Mouse (Mus musculus) midbrain, embryonic 16.5 days (tissue): Measurements from ENCODE around the gene Tec. TPM values are rescaled to one million over a fixed set of nuclear protein-coding genes. Genes with fewer than 3 reads are reported as not detected.

Source experiments
- ATAC-seq: fragments of 200-750 bp; cut with Nextera tagmentation; 2 replicates; pipeline ENCODE4 v1.8.0; 2017; ENCODE audit warnings: moderate TSS enrichment
- H3K27ac ChIP-seq: fragments of 300-500 bp; sonication (generic); 2 replicates; pipeline ENCODE4 v1.5.1; 2014; ENCODE audit warnings: mild to moderate bottlenecking, low read length, mixed read lengths
- H3K27me3 ChIP-seq: fragments of 300-500 bp; sonication (generic); 2 replicates; pipeline ENCODE4 v1.6.1; 2014; ENCODE audit warnings: low read depth, low read length, mixed read lengths; ENCODE audit not compliant: control insufficient read depth, insufficient read depth
- H3K36me3 ChIP-seq: fragments of 300-500 bp; sonication (generic); 2 replicates; pipeline ENCODE4 v1.6.1; 2014; ENCODE audit warnings: mild to moderate bottlenecking, low read length, moderate library complexity, mixed read lengths; ENCODE audit not compliant: control insufficient read depth, insufficient read depth
- H3K4me1 ChIP-seq: fragments of 300-500 bp; sonication (generic); 2 replicates; pipeline ENCODE4 v1.6.1; 2014; ENCODE audit warnings: mild to moderate bottlenecking, low read length, mixed read lengths; ENCODE audit not compliant: control insufficient read depth, insufficient read depth
- H3K4me2 ChIP-seq: fragments of 300-500 bp; sonication (generic); 2 replicates; pipeline ENCODE4 v1.6.1; 2014; ENCODE audit warnings: mild to moderate bottlenecking, low read length, mixed read lengths
- H3K4me3 ChIP-seq: fragments of 300-500 bp; sonication (generic); 2 replicates; pipeline ENCODE4 v1.5.1; 2014; ENCODE audit warnings: low read depth, mild to moderate bottlenecking, low read length, moderate library complexity, mixed read lengths
- H3K9ac ChIP-seq: fragments of 300-500 bp; sonication (generic); 2 replicates; pipeline ENCODE4 v1.6.1; 2014; ENCODE audit warnings: low read depth, low read length, mixed read lengths
- H3K9me3 ChIP-seq: fragments of 300-500 bp; sonication (generic); replicated peaks from 2 replicates; pipeline ENCODE4 v1.6.1; 2014; ENCODE audit warnings: mild to moderate bottlenecking, low read length, mixed read lengths; ENCODE audit not compliant: control insufficient read depth, poor library complexity, severe bottlenecking
- WGBS: fragments of 180-500 bp; shearing (Covaris S2); extraction: QIAGEN DNeasy Blood & Tissue Kit; methylation state at CpG from one replicate; pipeline ENCODE4 v1.1.7; 2014; 5-methylcytosine and 5-hydroxymethylcytosine counted together
- polyA plus RNA-seq: library from polyadenylated mRNA; unstranded; fragments of >200 nt; fragmentation: Nextera tagmentation; extraction: Ambion mirVana; gene quantifications from 2 replicates; pipeline ENCODE4 v1.2.1, GENCODE M21; 2015

Tec gene
- polyA plus RNA-seq, 1 experiment from 2014 or later, result 5.4 TPM

DNA sequence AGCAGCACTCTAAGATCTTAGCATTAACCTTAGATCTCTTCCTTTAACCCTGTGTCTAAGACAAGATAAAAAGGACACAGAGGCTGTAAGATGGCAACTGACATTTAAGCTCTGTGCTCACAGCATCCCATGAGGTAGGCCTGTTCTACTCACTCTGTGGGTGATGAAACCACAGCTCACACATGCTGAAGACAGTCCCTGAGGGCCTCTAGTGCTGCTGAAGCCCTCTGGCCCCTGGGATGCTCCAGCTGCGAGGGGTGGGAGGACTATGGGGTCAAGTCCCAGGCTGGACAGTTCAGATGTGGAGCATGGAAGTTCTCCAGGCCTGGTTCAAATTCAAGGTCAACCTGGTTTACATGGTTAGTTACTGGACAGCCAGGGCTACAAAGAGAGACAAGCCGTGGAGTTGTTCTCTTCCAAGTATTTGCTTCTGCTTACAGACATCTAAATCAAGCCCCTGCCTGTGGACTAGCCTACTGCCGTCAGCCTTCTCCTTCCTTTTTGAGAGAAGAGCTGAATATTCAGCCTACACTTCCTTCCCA is 74.9 kb downstream of the Tec start:
- no peak overlapping the region for H3K27ac ChIP-seq
- H3K4me2 ChIP-seq, result no peak overlapping the region
- no peaks in the 10 kb centered on the region for H3K36me3 ChIP-seq
- 88% methylated on average over 3 of the region's 3 CpGs for WGBS
- H3K4me1 ChIP-seq, result no peaks in the 10 kb centered on the region; the same call in 1 of the 2 replicates
- H3K4me3 ChIP-seq, result no peak overlapping the region
- ATAC-seq, result no peak
- H3K9ac ChIP-seq, result no peak overlapping the region
- H3K9me3 ChIP-seq, result no peaks in the 10 kb centered on the region
- no peaks in the 10 kb centered on the region for H3K27me3 ChIP-seq

DNA sequence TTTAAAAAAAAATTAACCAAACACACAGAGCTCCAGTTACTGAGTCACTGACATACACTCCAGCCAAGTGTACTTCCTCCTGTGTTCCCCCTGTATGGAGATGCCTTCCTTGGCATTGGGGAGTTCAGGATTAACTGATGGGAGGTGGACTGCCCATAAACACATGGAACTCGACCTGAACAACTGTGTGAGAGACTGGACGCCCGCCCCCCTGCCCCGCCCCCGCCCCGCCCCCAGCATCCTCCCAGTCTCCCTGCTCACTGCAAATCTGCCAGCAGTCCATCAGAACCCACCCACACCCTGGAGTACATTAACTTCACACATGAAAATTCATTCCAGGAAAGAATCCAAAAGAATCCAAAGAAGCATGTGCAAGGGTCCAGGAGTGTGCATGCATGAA is 76.5 kb downstream of the Tec start:
- Histone ChIP-seq H3K4me3 (no peak overlapping the region), H3K27me3 (no peaks in the 10 kb centered on the region), H3K36me3 (no peaks in the 10 kb centered on the region), H3K9me3 (no peaks in the 10 kb centered on the region), H3K9ac (no peak overlapping the region), H3K4me1 (no peaks in the 10 kb centered on the region; the same call in 1 of the 2 replicates), H3K27ac (no peak overlapping the region), H3K4me2 (no peak overlapping the region)
- ATAC-seq, result no peak
- 23% methylated on average over 6 of the region's 6 CpGs for WGBS

DNA sequence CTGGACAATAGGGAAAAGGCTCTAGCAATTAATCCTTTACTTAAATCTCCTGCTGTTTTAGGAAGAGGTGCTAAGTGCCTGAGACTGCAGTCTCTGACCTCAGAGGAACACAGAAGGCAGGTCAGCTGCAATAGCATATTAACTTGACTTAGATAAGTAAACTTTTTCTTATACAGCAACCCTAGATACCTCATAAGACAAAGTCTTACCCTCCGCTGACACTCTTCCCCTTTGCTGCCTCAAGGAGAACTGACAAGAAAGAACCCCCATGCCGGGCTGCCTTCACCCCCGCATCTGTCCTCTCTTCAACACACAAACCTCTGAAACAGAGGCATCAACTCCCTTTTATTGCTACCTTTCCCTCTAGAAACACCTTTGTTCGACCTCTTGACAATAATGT is 76.9 kb downstream of the Tec start:
- H3K9me3 ChIP-seq, result no peaks in the 10 kb centered on the region
- no peaks in the 10 kb centered on the region; the same call in 1 of the 2 replicates for H3K4me1 ChIP-seq
- no peaks in the 10 kb centered on the region for H3K36me3 ChIP-seq
- no peak overlapping the region for H3K4me2 ChIP-seq
- 68% methylated on average over 4 of the region's 4 CpGs for WGBS
- no peak overlapping the region for H3K27ac ChIP-seq
- H3K9ac ChIP-seq, result no peak overlapping the region
- no peaks in the 10 kb centered on the region for H3K27me3 ChIP-seq
- no peak for ATAC-seq
- no peak overlapping the region for H3K4me3 ChIP-seq

DNA sequence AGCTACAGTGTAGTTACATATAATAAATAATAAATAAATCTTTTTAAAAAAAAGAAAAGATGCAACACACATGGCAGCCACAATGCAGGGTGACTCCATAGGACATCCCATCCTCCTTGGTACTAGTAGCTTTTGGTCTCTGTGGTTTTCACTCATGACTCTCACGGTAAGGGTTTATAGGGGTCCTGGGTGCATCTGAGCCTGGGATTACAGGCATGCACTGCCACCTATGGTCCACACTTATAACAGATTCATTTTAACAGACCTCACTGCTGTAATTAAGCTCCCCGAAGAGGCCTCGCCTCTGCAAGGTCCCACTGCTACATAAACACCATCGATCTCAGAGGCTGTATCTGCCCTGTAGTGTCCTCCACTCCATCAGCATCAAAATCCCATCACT is 82.8 kb downstream of the Tec start:
- no peak overlapping the region for H3K27ac ChIP-seq
- no peak for ATAC-seq
- WGBS, result 79% methylated on average over 4 of the region's 4 CpGs
- H3K27me3 ChIP-seq, result no peaks in the 10 kb centered on the region
- H3K4me3 ChIP-seq, result no peak overlapping the region
- H3K9ac ChIP-seq, result no peak overlapping the region
- H3K36me3 ChIP-seq, result no peaks in the 10 kb centered on the region
- no peak overlapping the region for H3K4me2 ChIP-seq
- H3K9me3 ChIP-seq, result no peaks in the 10 kb centered on the region
- H3K4me1 ChIP-seq, result no peaks in the 10 kb centered on the region

DNA sequence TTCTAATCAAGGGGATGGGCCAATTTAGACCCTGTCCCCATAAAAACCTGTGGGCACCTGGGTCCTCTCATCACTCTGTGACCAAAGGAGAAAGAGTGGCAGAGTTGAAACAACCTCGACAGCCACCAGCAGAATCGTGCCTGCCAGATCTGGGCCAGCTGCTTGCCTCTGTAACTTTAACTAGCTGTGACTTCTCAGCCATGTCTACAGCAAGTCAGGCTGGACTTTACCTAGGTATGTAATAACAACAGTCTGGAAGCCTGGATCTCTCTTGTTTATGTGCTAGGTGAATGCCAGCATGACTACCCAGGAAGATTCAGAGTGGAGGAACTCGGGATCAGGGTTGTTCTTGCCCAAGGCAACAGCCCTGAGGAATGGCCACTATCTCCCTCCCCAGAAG is 83.6 kb downstream of the Tec start:
- no peaks in the 10 kb centered on the region for H3K36me3 ChIP-seq
- no peak overlapping the region for H3K4me2 ChIP-seq
- WGBS, result 85% methylated on average over 3 of the region's 3 CpGs
- H3K9me3 ChIP-seq, result no peaks in the 10 kb centered on the region
- no peak overlapping the region for H3K27ac ChIP-seq
- no peaks in the 10 kb centered on the region for H3K27me3 ChIP-seq
- no peaks in the 10 kb centered on the region for H3K4me1 ChIP-seq
- H3K9ac ChIP-seq, result no peak overlapping the region
- ATAC-seq, result no peak
- H3K4me3 ChIP-seq, result no peak overlapping the region

DNA sequence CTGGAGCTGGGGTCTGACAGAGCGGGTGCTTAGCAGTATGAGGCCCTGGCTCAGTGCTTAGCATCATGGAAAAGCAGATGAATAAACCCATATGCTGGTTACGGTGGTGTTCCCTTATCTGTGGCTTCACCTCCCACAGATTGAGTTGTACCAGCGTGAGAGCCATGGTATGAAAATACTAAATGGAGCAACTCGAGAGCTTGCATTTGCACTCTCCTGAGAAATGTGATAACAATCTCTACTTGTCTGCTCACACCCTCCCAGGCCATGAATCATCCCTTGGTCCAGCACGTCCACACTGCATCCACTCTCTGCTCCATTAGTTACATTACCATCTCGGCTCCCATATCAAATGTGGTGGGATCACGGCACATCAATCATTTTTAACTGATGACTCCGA is 84.3 kb downstream of the Tec start:
- Histone ChIP-seq H3K27me3 (no peaks in the 10 kb centered on the region), H3K4me1 (no peaks in the 10 kb centered on the region), H3K9ac (no peak overlapping the region), H3K27ac (no peak overlapping the region), H3K4me3 (no peak overlapping the region), H3K36me3 (no peaks in the 10 kb centered on the region), H3K4me2 (no peak overlapping the region), H3K9me3 (no peaks in the 10 kb centered on the region)
- 91% methylated on average over 8 of the region's 8 CpGs for WGBS
- ATAC-seq, result no peak

DNA sequence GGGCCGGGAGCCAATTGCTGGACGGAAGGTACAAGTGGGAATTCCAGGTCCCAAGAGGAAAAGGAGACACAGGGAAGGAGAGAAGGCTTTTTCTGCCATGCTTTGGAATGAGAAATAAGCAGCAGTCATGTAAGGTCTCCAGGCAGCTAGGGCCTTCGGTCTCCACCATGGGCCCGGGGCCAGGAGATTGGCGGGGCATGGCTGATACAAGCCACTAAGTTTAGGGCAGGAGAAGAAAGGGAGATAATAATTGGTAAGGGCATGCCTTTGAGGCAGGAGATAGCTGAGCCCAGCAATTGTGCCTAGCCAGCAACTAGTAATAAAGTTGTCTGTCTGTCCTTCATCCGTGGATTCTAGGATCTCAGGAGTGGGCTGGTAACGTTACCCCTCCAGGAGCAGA is 85.2 kb downstream of the Tec start:
- H3K36me3 ChIP-seq, result no peaks in the 10 kb centered on the region
- H3K27ac ChIP-seq, result no peak overlapping the region
- H3K4me1 ChIP-seq, result no peaks in the 10 kb centered on the region
- no peaks in the 10 kb centered on the region for H3K9me3 ChIP-seq
- 93% methylated on average over 7 of the region's 7 CpGs for WGBS
- H3K4me3 ChIP-seq, result no peak overlapping the region
- no peak overlapping the region for H3K9ac ChIP-seq
- no peak for ATAC-seq
- H3K27me3 ChIP-seq, result no peaks in the 10 kb centered on the region
- no peak overlapping the region for H3K4me2 ChIP-seq

DNA sequence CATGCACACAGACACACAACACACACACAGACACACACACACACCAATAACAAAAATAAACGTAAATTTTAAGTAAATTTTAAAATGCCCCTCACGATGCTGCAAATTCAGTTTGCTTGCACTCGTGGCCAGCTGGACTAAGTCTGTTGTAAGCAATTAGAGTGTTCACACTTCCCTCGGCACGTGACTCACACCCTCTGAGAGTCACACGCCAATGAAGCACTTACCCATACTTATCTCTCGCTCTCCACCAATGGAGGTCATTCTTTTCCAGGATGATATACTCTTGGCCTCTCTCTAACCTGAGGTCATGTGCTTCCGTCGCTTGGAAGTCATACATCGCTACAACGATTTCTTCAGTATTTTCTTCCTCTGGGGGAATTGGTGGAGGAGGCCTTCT is 86.5 kb downstream of the Tec start:
- no peaks in the 10 kb centered on the region for H3K4me1 ChIP-seq

DNA sequence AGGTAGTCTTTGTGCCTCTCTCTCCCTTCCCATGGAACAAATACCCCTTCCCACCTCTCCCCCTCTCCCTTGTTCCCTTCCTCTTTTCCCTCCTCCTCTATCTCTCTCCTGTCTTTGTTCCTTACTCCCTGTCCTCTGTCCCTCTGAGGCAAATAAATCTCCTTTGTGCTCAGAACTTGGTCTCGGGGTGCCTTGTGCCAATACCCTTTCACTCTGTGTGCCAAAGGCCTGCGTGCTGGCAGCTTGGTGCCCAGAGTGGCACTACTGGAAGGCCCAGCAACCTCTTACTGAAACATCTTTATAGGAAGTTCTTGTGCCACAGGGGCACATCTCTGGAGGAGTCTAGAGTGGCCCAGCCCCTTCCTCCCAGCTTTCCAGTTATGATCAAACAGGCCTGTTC is 91.7 kb downstream of the Tec start:
- Histone ChIP-seq H3K36me3 (no peaks in the 10 kb centered on the region), H3K27me3 (no peaks in the 10 kb centered on the region), H3K27ac (no peak overlapping the region), H3K4me3 (no peak overlapping the region), H3K4me1 (no peaks in the 10 kb centered on the region), H3K9me3 (no peaks in the 10 kb centered on the region), H3K4me2 (no peak overlapping the region), H3K9ac (no peak overlapping the region)
- ATAC-seq, result no peak
- 86% methylated on average over 2 of the region's 2 CpGs for WGBS

More for the DNA sequence above, 86.5 kb downstream of the Tec start:
- Histone ChIP-seq H3K4me2 (no peak overlapping the region), H3K9me3 (no peaks in the 10 kb centered on the region), H3K36me3 (no peaks in the 10 kb centered on the region), H3K9ac (no peak overlapping the region), H3K27ac (no peak overlapping the region), H3K27me3 (no peaks in the 10 kb centered on the region), H3K4me3 (no peak overlapping the region)
- no peak for ATAC-seq
- WGBS, result 87% methylated on average over 11 of the region's 11 CpGs
